Mouse (Mus musculus) cortical plate, adult 2 months (tissue): ENCODE data around the gene Gpd1l. TPM values are rescaled to one million over a fixed set of nuclear protein-coding genes. Genes with fewer than 3 reads are reported as not detected.
A peak's percentile ranks its signal among the peaks of the same experiment; 100 is the strongest.

ENCODE experiments used
- H3K27ac ChIP-seq: fragments of 200-500 bp; 2 replicates; pipeline ENCODE4 v1.5.1; 2012; ENCODE audit warnings: low read length, control low read depth, inconsistent platforms; ENCODE audit not compliant: insufficient read depth
- H3K4me1 ChIP-seq: fragments of 200-500 bp; 2 replicates; pipeline ENCODE4 v1.6.1; 2011; ENCODE audit warnings: low read length; ENCODE audit not compliant: control insufficient read depth, insufficient read depth
- H3K4me3 ChIP-seq: fragments of 200-500 bp; 2 replicates; pipeline ENCODE4 v1.5.1; 2011; ENCODE audit warnings: mild to moderate bottlenecking, low read length, control low read depth; ENCODE audit not compliant: insufficient read depth
- CTCF ChIP-seq: fragments of 200-500 bp; IDR thresholded peaks from 2 replicates; pipeline ENCODE4 v1.5.1; 2011; ENCODE audit warnings: mild to moderate bottlenecking, control low read depth, low read length; ENCODE audit not compliant: insufficient read depth; ENCODE audit errors: extremely low read depth
- POLR2A ChIP-seq: fragments of 200-500 bp; IDR thresholded peaks from 2 replicates; pipeline ENCODE4 v1.6.1; 2011; ENCODE audit warnings: mild to moderate bottlenecking, low read length, control low read depth; ENCODE audit not compliant: insufficient read depth; ENCODE audit errors: extremely low read depth
- polyA plus RNA-seq: library from polyadenylated mRNA; depleted of rRNA; stranded (reverse); fragments of >200 nt; gene quantifications from 2 replicates; pipeline ENCODE4 v1.2.3, GENCODE M21; 2012

Gpd1l gene
- polyA plus RNA-seq, 1 experiment = 76.0 TPM

DNA sequence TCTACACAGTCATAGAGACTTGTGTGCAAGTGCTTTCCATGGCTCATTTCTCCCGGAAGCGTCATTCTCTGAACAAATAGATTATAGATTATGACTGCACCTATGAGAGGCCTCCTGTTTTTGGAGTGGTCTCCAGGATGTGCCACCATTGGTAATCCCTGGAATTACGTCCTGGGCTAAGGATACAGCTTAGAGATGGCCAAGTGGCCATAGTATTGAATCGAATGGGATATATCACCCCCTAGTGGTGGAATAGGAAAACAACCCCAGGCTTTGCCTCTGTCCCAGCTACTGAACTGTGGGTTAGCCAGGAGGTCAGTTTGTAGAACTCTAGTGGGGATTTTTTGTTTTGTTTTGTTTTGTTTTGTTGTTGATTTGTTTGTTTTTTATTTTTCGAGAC is 23.2 kb upstream of the Gpd1l start:
- TF ChIP-seq CTCF = peak; percentile 60
- TF ChIP-seq POLR2A = no peak
- Histone ChIP-seq H3K27ac (no peak overlapping the region), H3K4me1 (no peaks in the 10 kb centered on the region), H3K4me3 (no peak overlapping the region)

DNA sequence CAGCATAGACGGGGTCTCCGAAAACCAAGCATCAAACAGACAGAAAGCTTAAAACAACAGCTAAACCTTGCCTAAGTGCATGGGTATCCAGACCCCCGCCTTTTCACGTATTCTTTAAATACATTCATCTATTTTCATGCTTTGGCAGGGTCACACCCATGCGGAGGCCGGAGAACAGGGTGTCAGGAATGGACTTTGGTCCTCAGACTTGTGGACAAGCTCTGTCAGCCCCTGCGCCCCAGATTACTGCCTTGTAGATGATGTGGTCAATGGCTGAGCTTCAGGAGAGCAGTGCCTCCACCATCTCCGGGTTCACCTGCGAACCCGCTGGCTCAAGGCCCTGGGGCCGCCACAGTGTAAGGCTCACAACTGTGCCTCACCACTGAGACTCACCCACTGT is 21.6 kb upstream of the Gpd1l start:
- no peaks in the 10 kb centered on the region for H3K4me1 ChIP-seq
- TF ChIP-seq CTCF (no peak), POLR2A (no peak)
- no peak overlapping the region for H3K27ac ChIP-seq
- no peak overlapping the region for H3K4me3 ChIP-seq

DNA sequence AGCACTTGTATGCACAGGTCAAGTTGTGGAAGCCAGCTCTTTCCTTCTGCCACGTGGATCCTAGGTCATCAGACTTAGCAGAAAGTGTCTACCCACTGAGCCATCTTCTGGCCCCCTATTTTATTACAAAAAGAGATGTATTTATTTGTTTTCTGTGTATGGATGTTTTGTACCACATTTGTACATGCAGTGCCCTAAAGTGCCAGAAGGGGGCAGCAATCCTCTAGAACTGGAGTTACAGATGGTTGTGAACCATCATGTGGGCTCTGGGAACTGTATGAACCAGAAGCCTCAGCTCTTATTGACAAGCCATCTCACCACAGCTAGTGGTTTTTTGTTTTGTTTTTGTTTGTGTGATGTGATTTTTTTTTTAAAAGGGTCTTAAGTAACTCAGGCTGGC is 19.1 kb upstream of the Gpd1l start:
- Histone ChIP-seq H3K4me1 (no peaks in the 10 kb centered on the region; the same call in 1 of the 2 replicates), H3K4me3 (no peak overlapping the region), H3K27ac (no peak overlapping the region)
- no peak for TF ChIP-seq POLR2A
- TF ChIP-seq CTCF = peak; percentile 33; the same call in 1 of the 2 replicates

DNA sequence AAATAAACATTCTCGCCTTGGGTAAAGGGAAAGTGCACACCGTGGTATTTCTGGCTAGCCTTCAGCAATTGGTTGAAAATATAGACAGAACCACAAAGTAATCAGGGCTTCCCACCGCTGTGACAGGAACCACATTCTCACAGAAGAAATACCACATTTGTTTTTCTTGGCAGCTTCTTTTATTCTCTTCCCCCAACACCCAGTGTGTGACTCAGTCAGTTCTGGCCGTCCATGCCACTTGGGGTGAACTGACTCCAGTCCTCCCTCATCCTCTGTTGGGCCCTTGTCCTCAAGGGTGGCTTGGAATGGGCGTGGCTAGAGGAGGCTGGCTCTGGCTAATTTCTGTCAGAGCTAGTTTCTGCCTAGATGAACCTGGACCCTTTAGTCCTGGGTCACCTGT is 14.6 kb upstream of the Gpd1l start:
- no peak for TF ChIP-seq POLR2A
- no peak for TF ChIP-seq CTCF

DNA sequence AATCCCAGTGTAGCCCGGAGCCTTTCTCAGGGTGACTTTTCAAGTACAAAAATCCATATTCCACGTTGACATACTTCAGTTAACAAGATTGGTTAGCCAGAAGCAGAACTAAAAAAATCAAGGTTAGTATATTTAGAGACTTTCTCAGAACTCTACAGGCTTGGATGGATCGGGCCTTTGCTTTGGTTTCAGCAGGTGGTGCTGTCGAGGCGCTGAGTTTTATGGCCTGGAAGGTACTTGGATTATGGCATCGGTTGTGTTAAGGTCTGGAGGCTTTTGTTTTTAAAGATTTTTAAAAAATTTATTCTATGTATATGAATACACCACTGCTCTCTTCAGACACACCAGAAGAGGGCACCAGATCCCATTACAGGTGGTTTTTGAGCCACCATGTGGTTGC is 11.8 kb upstream of the Gpd1l start:
- TF ChIP-seq POLR2A = no peak
- no peak for TF ChIP-seq CTCF
- Histone ChIP-seq H3K4me3 (no peak overlapping the region), H3K4me1 (no peaks in the 10 kb centered on the region; the same call in 1 of the 2 replicates), H3K27ac (no peak overlapping the region)

More for the DNA sequence above, 14.6 kb upstream of the Gpd1l start:
- Histone ChIP-seq H3K27ac (no peak overlapping the region), H3K4me1 (no peaks in the 10 kb centered on the region; the same call in 1 of the 2 replicates), H3K4me3 (no peak overlapping the region)

DNA sequence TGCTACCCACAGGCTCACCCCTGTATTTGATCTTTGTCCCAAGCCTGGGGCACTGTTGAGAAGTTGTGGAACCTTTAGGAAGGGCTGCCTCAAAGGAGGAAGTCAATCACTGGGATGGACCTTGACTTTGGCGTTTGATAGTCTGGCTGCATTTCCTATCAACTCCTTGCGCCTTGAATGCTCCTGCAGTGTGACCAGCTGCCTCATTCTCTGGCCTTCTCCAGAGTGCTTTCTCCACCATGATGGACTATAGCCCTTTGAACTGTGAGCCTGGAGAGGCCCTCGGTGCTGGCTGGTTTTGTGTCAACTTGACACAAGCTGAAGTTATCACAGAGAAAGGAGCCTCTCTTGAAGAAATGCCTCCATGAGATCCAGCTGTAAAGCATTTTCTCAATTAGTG is 10.9 kb upstream of the Gpd1l start:
- TF ChIP-seq POLR2A (no peak), CTCF (no peak)
- Histone ChIP-seq H3K27ac (no peak overlapping the region), H3K4me1 (no peaks in the 10 kb centered on the region; the same call in 1 of the 2 replicates), H3K4me3 (no peak overlapping the region)

DNA sequence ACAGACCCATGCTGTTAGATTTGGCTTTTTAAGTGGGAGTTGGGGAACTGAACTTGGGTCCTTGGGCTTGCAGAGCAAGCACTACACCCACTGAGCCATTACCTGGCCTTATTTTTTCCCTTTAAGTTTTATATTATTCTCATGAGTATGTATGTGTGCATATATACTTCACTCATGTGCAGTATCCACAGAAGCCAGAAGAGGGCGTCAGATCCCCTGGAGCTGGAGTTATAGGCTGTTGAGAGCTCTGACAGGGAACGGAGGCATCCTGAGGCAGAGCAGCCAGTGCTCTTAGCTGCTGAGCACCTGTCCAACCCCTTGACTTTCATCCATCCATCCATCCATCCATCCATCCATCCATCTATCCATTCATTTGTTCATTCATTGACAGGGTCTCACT is 2.9 kb upstream of the Gpd1l start:
- H3K27ac ChIP-seq = no peak overlapping the region
- no peak for TF ChIP-seq CTCF
- no peak for TF ChIP-seq POLR2A
- H3K4me3 ChIP-seq = no peak overlapping the region
- peaks cover 3% of the 10 kb centered on the region; the same call in 1 of the 2 replicates for H3K4me1 ChIP-seq

DNA sequence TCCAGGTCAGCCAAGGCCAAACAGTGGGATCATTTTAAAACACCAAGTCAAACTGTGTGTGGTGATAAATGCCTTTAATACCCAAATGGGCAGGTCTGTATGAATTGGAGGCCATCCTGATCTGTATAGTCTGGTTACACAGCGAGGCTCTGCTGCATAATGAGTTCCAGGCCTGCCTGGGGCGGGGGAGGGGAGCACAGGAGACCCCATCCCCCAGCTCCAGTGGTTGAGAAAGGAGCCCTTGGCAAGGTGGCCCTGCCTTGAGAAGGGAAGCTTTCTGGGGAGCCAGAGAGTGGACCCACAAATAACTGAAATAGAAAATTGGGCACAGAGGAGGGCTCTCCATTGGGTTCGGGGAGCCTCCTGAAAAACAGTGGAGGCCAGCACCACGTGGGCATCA is 1.5 kb upstream of the Gpd1l start:
- no peak overlapping the region for H3K27ac ChIP-seq
- H3K4me1 ChIP-seq = peaks cover 3% of the 10 kb centered on the region; the same call in 1 of the 2 replicates
- no peak for TF ChIP-seq CTCF
- TF ChIP-seq POLR2A = no peak
- no peak overlapping the region for H3K4me3 ChIP-seq

DNA sequence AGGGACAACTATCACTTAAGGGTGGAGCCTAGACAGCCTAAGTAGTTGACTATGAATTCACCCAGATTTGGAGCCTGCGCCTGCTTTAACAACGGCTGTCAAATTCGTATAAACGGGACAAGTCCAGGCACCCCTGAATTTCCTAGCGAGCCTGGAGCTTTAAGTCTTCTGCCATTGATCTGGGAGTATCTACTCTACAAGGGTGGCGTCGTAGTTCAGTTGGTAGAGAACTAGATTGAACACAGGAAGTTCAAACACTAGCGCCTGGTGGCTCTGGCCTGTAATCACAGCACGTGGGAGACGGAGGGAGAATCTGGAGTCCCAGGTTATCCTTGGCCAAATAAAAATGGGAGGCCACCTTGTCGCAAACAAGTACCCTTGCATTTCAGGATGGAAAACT is 444 bp upstream of the Gpd1l start:
- peak overlapping the region; percentile 93; the same call in 1 of the 2 replicates for H3K4me3 ChIP-seq
- no peak overlapping the region for H3K27ac ChIP-seq
- H3K4me1 ChIP-seq = peaks cover 3% of the 10 kb centered on the region; the same call in 1 of the 2 replicates
- TF ChIP-seq CTCF (no peak), POLR2A (no peak)

DNA sequence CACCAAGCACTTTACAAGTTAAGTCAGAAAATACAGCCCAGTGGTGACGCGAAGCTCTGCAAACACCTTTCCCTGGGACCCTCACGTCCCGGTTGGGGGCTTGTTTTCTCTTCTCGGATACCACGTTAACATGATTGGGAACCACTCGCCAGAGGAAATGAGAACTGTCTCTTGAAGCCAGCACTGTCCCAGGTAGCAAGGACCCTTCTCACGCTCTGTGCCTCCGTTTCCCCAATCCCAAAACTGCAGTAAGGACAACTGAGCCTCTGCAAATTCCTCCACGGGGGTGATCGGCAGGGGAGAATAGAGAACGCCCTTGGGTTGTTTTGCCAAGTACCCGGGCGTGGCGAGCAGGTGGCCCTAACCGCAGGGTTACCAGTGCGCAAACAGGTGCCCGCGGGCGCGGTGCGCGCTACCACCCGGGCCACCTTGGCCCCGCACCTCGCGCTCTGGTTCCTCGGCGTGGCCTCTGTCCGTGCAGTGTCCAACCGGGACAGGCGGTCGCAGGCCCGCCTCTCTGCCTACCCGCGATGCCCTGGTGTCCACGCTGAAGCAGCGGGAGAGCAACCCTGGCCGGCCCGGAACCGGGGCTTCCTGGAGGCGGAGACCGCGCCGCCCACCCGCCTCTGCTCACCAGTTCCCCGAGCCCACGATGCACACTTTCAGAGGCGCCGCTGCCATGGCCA is 607 bp downstream of the Gpd1l start:
- TF ChIP-seq POLR2A (no peak), CTCF (no peak)
- H3K4me3 ChIP-seq = peak overlapping the region; percentile 93
- H3K4me1 ChIP-seq = peaks cover 3% of the 10 kb centered on the region; the same call in 1 of the 2 replicates
- H3K27ac ChIP-seq = peak overlapping the region; percentile 86
